Mouse (Mus musculus) stomach, postnatal 0 days (tissue): ENCODE measurements around the gene Gucd1. TPM values are rescaled to one million over a fixed set of nuclear protein-coding genes. Genes with fewer than 3 reads are reported as not detected.
"Not testable (repeated sequence)": the region's sequence is repeated elsewhere in the genome, so short reads cannot be mapped to it uniquely, and the experiment has no call there.

ENCODE experiments used
- ATAC-seq: fragments of 200-750 bp; cut with Nextera tagmentation; 2 replicates; pipeline ENCODE4 v1.8.0; 2017; ENCODE audit not compliant: low FRiP score, low TSS enrichment
- DNase-seq: peaks from one replicate; pipeline ENCODE4 v3.0.0-alpha.2; 2016; ENCODE audit warnings: low spot score
- H3K27ac ChIP-seq: fragments of 300-500 bp; sonication (generic); replicated peaks from 2 replicates; pipeline ENCODE4 v1.5.1; 2014; ENCODE audit warnings: mild to moderate bottlenecking, control low read depth
- H3K27me3 ChIP-seq: fragments of 300-500 bp; sonication (generic); 2 replicates; pipeline ENCODE4 v1.6.1; 2014; ENCODE audit warnings: low read length; ENCODE audit not compliant: control insufficient read depth, insufficient read depth
- H3K36me3 ChIP-seq: fragments of 300-500 bp; sonication (generic); 2 replicates; pipeline ENCODE4 v1.6.1; 2014; ENCODE audit warnings: low read length, mixed read lengths; ENCODE audit not compliant: control insufficient read depth, insufficient read depth
- H3K4me1 ChIP-seq: fragments of 300-500 bp; sonication (generic); replicated peaks from 2 replicates; pipeline ENCODE4 v1.6.1; 2014; ENCODE audit warnings: antibody characterized with exemption; ENCODE audit not compliant: control insufficient read depth, insufficient read depth
- H3K4me2 ChIP-seq: fragments of 300-500 bp; sonication (generic); replicated peaks from 2 replicates; pipeline ENCODE4 v1.6.1; 2014; ENCODE audit warnings: low read depth, mild to moderate bottlenecking, control low read depth, moderate library complexity
- H3K4me3 ChIP-seq: fragments of 300-500 bp; sonication (generic); 2 replicates; pipeline ENCODE4 v1.5.1; 2014; ENCODE audit warnings: low read depth, low read length, control low read depth
- H3K9ac ChIP-seq: fragments of 300-500 bp; sonication (generic); 2 replicates; pipeline ENCODE4 v1.6.1; 2014; ENCODE audit warnings: mild to moderate bottlenecking, low read length, control low read depth, mixed read lengths
- H3K9me3 ChIP-seq: fragments of 300-500 bp; sonication (generic); 2 replicates; pipeline ENCODE4 v1.6.1; 2016; ENCODE audit warnings: low read length; ENCODE audit not compliant: control insufficient read depth
- CTCF ChIP-seq: IDR thresholded peaks from 2 replicates; pipeline ENCODE4 v1.5.1; 2016; ENCODE audit warnings: antibody characterized with exemption, low read depth, mild to moderate bottlenecking, moderate library complexity
- EP300 ChIP-seq: optimal IDR thresholded peaks from 2 replicates; pipeline ENCODE3; 2016; ENCODE audit warnings: antibody characterized with exemption
- WGBS: fragments of 180-500 bp; shearing (Covaris S2); extraction: QIAGEN DNeasy Blood & Tissue Kit; methylation state at CpG from one replicate; pipeline ENCODE4 v1.1.7; 2014; 5-methylcytosine and 5-hydroxymethylcytosine counted together
- polyA plus RNA-seq: library from polyadenylated mRNA; unstranded; fragments of >200 nt; fragmentation: Nextera tagmentation; extraction: Ambion mirVana; gene quantifications from 2 replicates; pipeline ENCODE4 v1.2.1, GENCODE M21; 2015

Gucd1 gene
- polyA plus RNA-seq, 1 experiment from 2014 or later: 14.6 TPM

DNA sequence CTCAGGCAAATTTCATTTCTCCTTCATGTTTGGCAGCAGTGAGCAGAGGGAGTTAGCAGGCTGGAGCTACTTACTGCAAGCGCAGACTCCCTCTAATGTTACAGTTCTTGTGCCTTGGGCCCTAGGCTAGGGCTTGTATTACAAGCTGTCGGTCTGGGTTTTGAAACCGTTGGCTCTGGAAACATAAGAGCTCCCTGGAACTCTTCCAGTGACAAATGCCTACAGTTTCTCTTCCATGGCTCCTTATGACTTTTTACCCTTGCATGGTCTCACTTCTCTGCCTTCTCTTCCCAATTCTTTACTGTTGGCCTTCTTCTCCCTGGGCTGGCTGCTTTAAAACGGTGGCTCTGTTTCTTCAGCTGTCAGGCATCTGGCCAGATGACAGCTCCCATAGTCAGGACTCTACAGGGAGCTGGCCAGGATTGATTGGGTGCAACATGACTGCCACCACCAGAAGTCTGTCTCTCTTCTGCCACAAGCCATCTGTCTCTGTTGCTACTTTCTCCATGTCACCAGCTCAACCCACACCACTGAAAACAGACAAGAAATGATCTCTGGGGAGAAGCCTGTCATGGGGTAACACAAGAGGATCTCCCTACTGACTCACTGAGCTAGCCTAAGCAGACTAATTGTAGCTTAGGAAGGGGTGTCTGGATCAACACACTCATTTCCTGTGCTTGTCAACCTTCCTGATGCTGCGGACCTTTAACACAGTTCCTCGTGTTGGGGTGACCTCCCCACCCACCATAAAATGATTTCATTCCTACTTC is 51.8 kb downstream of the Gucd1 start:
- H3K9me3 ChIP-seq: no peaks in the 10 kb centered on the region
- H3K4me1 ChIP-seq: 0 out of 2 replicates have a peak, but pooled peaks cover 2% of the 10 kb centered on the region
- no peak for TF ChIP-seq EP300
- peak; percentile 20; the same call in 1 of the 2 replicates for TF ChIP-seq CTCF
- WGBS: 32% methylated on average over 6 of the region's 6 CpGs
- no peak overlapping the region for H3K9ac ChIP-seq
- ATAC-seq (no peak), DNase-seq (no peak)
- no peaks in the 10 kb centered on the region for H3K27me3 ChIP-seq
- no peak overlapping the region for H3K4me3 ChIP-seq
- peak overlapping the region; percentile 40; the same call in 1 of the 2 replicates for H3K27ac ChIP-seq
- no peak overlapping the region for H3K4me2 ChIP-seq
- H3K36me3 ChIP-seq: no peaks in the 10 kb centered on the region

DNA sequence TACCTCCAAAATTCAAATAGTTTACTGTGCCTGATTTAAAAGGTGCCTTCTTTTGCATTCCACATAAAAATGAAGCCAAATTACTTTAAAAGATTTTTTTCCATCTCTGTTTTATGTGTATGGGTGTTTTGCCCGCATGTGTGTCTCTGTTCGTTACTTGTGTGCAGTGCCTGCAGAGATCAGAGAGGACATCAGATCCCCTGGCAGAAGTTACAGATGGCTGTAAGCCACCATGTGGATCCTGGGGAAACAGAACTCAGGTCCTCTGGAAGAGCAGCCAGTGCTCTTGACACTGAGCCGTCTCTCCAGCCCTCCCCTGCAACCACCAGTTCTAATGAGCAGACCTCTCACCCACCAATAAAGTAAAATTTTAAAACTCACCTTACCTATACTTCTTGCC is 55.0 kb downstream of the Gucd1 start:
- TF ChIP-seq EP300 (no peak), CTCF (no peak)
- Histone ChIP-seq H3K4me1 (0 out of 2 replicates have a peak, but pooled peaks cover 2% of the 10 kb centered on the region), H3K27me3 (no peaks in the 10 kb centered on the region), H3K4me2 (no peak overlapping the region), H3K36me3 (no peaks in the 10 kb centered on the region), H3K27ac (no peak overlapping the region), H3K9me3 (no peaks in the 10 kb centered on the region), H3K4me3 (no peak overlapping the region), H3K9ac (no peak overlapping the region)
- ATAC-seq (no peak), DNase-seq (no peak)
- WGBS: 84% methylated on average over 3 of the region's 3 CpGs

DNA sequence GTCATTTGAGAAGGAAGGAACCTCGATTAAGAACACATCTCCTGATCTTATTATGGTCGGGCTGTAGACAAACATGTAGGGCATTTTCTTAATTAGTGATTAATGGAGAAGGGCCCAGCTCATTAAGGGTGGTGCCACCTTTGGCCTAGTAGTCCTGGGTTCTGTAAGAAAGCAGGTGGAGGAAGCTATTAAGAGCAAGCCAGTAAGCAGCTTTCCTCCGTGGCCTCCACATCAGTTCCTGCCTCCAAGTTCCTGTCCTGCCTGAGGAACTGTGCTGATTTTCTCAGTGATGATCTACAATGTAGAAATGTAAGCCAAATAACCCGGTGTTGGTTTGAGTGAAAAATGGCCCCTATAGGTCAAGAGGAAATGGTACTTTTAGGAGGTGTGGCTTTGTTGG is 59.4 kb downstream of the Gucd1 start:
- no peak overlapping the region for H3K4me3 ChIP-seq
- TF ChIP-seq CTCF (no peak), EP300 (no peak)
- H3K9ac ChIP-seq: no peak overlapping the region
- ATAC-seq: no peak
- H3K9me3 ChIP-seq: no peaks in the 10 kb centered on the region
- H3K4me2 ChIP-seq: no peak overlapping the region
- H3K36me3 ChIP-seq: no peaks in the 10 kb centered on the region
- no peaks in the 10 kb centered on the region for H3K4me1 ChIP-seq
- WGBS: 77% methylated on average over 4 of the region's 4 CpGs
- no peak for DNase-seq
- no peak overlapping the region for H3K27ac ChIP-seq
- no peaks in the 10 kb centered on the region for H3K27me3 ChIP-seq

DNA sequence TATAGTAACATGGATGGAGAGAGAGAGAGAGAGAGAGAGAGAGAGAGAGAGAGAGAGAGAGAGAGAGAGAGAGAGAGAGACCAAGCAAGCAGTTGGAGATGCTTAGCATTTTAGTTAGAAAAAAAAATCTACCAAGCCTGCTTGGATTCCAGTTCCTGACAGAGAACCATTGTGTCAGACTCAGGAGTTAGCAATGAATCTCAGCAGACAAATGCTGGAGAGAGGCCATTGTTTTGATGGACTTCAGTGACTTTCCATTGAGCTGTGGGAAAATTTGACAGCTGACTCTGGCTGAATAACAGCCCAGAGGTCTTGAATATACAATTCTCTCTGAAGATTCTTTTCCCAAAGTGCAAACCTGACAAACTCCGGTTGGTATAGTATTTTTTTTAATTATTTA is 59.9 kb downstream of the Gucd1 start:
- H3K9ac ChIP-seq: no peak overlapping the region
- no peaks in the 10 kb centered on the region for H3K9me3 ChIP-seq
- no peak overlapping the region for H3K27ac ChIP-seq
- no peak for TF ChIP-seq CTCF
- no peak for TF ChIP-seq EP300
- whole genome bisulfite sequencing: 68% methylated on average over 1 of the region's 1 CpGs
- ATAC-seq (no peak), DNase-seq (no peak)
- no peaks in the 10 kb centered on the region for H3K36me3 ChIP-seq
- no peak overlapping the region for H3K4me2 ChIP-seq
- H3K4me1 ChIP-seq: no peaks in the 10 kb centered on the region
- no peaks in the 10 kb centered on the region for H3K27me3 ChIP-seq
- no peak overlapping the region for H3K4me3 ChIP-seq

DNA sequence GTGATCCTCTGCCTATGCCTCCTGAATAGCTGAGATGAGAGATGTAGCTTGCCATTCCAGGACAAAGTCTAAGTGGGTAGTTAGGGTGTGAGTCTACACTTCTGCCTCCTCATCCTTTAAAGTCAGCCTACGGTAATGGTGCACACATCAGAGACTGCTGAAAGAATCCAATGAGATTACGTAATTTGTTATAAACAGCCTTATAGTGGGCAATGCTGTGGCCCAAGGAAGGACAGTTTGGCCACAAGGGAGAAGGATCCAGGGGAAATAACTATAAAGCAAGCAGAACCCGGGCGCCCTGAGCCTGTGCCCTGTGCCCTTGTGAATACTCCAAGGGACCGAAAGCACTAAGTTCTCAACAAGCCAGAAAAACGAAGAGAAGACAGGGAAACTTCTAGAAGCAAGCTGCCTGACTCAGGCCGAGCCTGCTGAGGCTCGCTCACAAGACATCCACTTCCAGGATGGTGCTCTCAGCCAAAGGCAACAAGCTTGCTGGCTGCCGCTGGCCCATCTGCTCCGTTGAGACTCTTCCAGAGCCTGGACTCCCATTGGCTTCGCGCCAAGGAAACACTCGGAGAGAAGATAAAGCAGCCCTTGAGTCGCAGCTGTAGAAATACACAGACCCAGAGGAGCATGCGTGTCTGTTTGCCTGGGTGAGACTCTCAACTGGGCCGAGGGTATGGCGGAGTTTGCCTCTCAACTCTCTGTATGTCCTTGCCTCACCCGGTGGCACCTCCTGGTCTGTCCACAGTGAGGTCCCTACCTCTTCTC is 61.5 kb downstream of the Gucd1 start:
- H3K4me2 ChIP-seq, H3K36me3 ChIP-seq, H3K27me3 ChIP-seq, DNase-seq, H3K4me3 ChIP-seq, ATAC-seq, H3K4me1 ChIP-seq, H3K9me3 ChIP-seq, H3K27ac ChIP-seq, H3K9ac ChIP-seq: not testable (repeated sequence)
- 57% methylated on average over 11 of the region's 18 CpGs for whole genome bisulfite sequencing
